In genomic region chr1:58587491-58587890, GRCm38 (mm10) we compare ENCODE assay signal across 7 mouse cellular contexts. TPM values are rescaled to one million over a fixed set of nuclear protein-coding genes. Genes with fewer than 3 reads are reported as not detected.
DNase-seq lines count a peak whose midpoint lies in the region; ATAC-seq and TF ChIP-seq lines count a peak whose summit lies in the region.

No protein-coding gene starts in this region.

- no peak overlapping the region for H3K9ac ChIP-seq in kidney, postnatal 0 days (ENCODE audit: low read depth, low read length)
- H3K9ac ChIP-seq in embryonic facial prominence, embryonic 15.5 days = no peak overlapping the region
- no peak overlapping the region for H3K9ac ChIP-seq in hindbrain, postnatal 0 days (replicated peaks; ENCODE audit: low read length)
- H3K9ac ChIP-seq in midbrain, postnatal 0 days (replicated peaks; ENCODE audit: low read length, poor library complexity, severe bottlenecking) = no peak overlapping the region; the same call in 1 of the 2 replicates

- H3K9me3 ChIP-seq in kidney, postnatal 0 days (replicated peaks; ENCODE audit: low read length) = no peaks in the 10 kb centered on the region
- H3K9me3 ChIP-seq in embryonic facial prominence, embryonic 15.5 days (replicated peaks) = no peaks in the 10 kb centered on the region
- H3K9me3 ChIP-seq in hindbrain, postnatal 0 days (ENCODE audit: low read length) = no peaks in the 10 kb centered on the region
- H3K9me3 ChIP-seq in midbrain, postnatal 0 days (ENCODE audit: low read length) = no peaks in the 10 kb centered on the region

- H3K27ac ChIP-seq in kidney, postnatal 0 days = no peak overlapping the region
- H3K27ac ChIP-seq in embryonic facial prominence, embryonic 15.5 days (replicated peaks) = no peak overlapping the region
- no peak overlapping the region for H3K27ac ChIP-seq in hindbrain, postnatal 0 days
- H3K27ac ChIP-seq in midbrain, postnatal 0 days (ENCODE audit: low read depth, low read length) = no peak overlapping the region

- H3K36me3 ChIP-seq in kidney, postnatal 0 days (ENCODE audit: insufficient read depth, low read length) = peaks cover 3% of the 10 kb centered on the region; the same call in 1 of the 2 replicates
- H3K36me3 ChIP-seq in embryonic facial prominence, embryonic 15.5 days = 0 out of 2 replicates have a peak, but pooled peaks cover 3% of the 10 kb centered on the region
- no peaks in the 10 kb centered on the region for H3K36me3 ChIP-seq in hindbrain, postnatal 0 days (ENCODE audit: insufficient read depth, low read length)
- peaks cover 4% of the 10 kb centered on the region; the same call in 1 of the 2 replicates for H3K36me3 ChIP-seq in midbrain, postnatal 0 days (ENCODE audit: insufficient read depth, low read length)

- peak overlapping the region; percentile 91; the same call in 1 of the 2 replicates for H3K4me2 ChIP-seq in kidney, postnatal 0 days (ENCODE audit: low read length)
- peak overlapping the region; percentile 62 for H3K4me2 ChIP-seq in embryonic facial prominence, embryonic 15.5 days (replicated peaks)
- H3K4me2 ChIP-seq in hindbrain, postnatal 0 days (ENCODE audit: low read depth, low read length) = peak overlapping the region; percentile 86
- peak overlapping the region; percentile 56 for H3K4me2 ChIP-seq in midbrain, postnatal 0 days (ENCODE audit: low read depth, low read length, poor library complexity, severe bottlenecking)

- DNase-seq in kidney, postnatal 0 days (ENCODE audit: low spot score) = no peak
- DNase-seq in kidney, adult 18-20 months = no peak
- DNase-seq in hindbrain, postnatal 0 days (ENCODE audit: low spot score) = no peak
- no peak for DNase-seq in midbrain, postnatal 0 days (ENCODE audit: low spot score)
- DNase-seq in ovary, adult 18-20 months (ENCODE audit: low spot score) = no peak
- no peak for DNase-seq in right cerebral cortex, adult 18-20 months

- WGBS in kidney, postnatal 0 days = 72% methylated on average over 1 of the region's 1 CpGs
- 73% methylated on average over 1 of the region's 1 CpGs for WGBS in embryonic facial prominence, embryonic 15.5 days
- WGBS in hindbrain, postnatal 0 days = 95% methylated on average over 1 of the region's 1 CpGs
- WGBS in midbrain, postnatal 0 days = 87% methylated on average over 1 of the region's 1 CpGs

- ATAC-seq in kidney, postnatal 0 days (replicated peaks; ENCODE audit: low FRiP score, low read depth) = no peak
- no peak for ATAC-seq in embryonic facial prominence, embryonic 15.5 days (ENCODE audit: insufficient number of reproducible peaks, low FRiP score, low TSS enrichment, low read depth)
- no peak for ATAC-seq in hindbrain, postnatal 0 days
- ATAC-seq in midbrain, postnatal 0 days (ENCODE audit: low FRiP score) = no peak

- 0 out of 2 replicates have a peak overlapping the region, but pooled peaks have one; percentile 53 for H3K4me3 ChIP-seq in kidney, postnatal 0 days (replicated peaks; ENCODE audit: low read depth, low read length)
- H3K4me3 ChIP-seq in embryonic facial prominence, embryonic 15.5 days (replicated peaks) = peak overlapping the region; percentile 85
- no peak overlapping the region for H3K4me3 ChIP-seq in hindbrain, postnatal 0 days (ENCODE audit: low read length)
- H3K4me3 ChIP-seq in midbrain, postnatal 0 days (ENCODE audit: low read depth, low read length) = peak overlapping the region; percentile 78; the same call in 1 of the 2 replicates

- TF ChIP-seq CTCF in kidney, postnatal 0 days (IDR thresholded peaks at IDR 0.05; ENCODE audit: low read depth) = no peak
- TF ChIP-seq CTCF in hindbrain, postnatal 0 days (IDR thresholded peaks at IDR 0.05; ENCODE audit: low read depth) = no peak
- no peak for TF ChIP-seq CTCF in midbrain, postnatal 0 days (IDR thresholded peaks at IDR 0.05)

- peaks cover 11% of the 10 kb centered on the region; the same call in 1 of the 2 replicates for H3K4me1 ChIP-seq in kidney, postnatal 0 days (replicated peaks; ENCODE audit: insufficient read depth, low read length)
- peaks cover 11% of the 10 kb centered on the region; the same call in 1 of the 2 replicates for H3K4me1 ChIP-seq in embryonic facial prominence, embryonic 15.5 days
- H3K4me1 ChIP-seq in hindbrain, postnatal 0 days (ENCODE audit: insufficient read depth, low read length) = peaks cover 6% of the 10 kb centered on the region
- H3K4me1 ChIP-seq in midbrain, postnatal 0 days (ENCODE audit: insufficient read depth, low read length) = peaks cover 6% of the 10 kb centered on the region; the same call in 1 of the 2 replicates

- no peaks in the 10 kb centered on the region for H3K27me3 ChIP-seq in kidney, postnatal 0 days (ENCODE audit: insufficient read depth, low read length)
- H3K27me3 ChIP-seq in embryonic facial prominence, embryonic 15.5 days = no peaks in the 10 kb centered on the region
- H3K27me3 ChIP-seq in hindbrain, postnatal 0 days (ENCODE audit: insufficient read depth, low read length) = no peaks in the 10 kb centered on the region
- no peaks in the 10 kb centered on the region for H3K27me3 ChIP-seq in midbrain, postnatal 0 days (ENCODE audit: insufficient read depth, low read length)

RNA-seq across cellular contexts. Expression of gene Ndufb3, which starts 1.3 kb away (rescaled TPM):
- polyA plus RNA-seq in kidney, postnatal 0 days (2015; fragmentation: Nextera tagmentation; extraction: Ambion mirVana) = 264 and 295 TPM in 2 replicates
- polyA plus RNA-seq in embryonic facial prominence, embryonic 15.5 days (2015; fragmentation: Nextera tagmentation; extraction: Ambion mirVana) = 154 and 169 TPM in 2 replicates
- total RNA-seq in hindbrain, postnatal 0 days (2014; rRNA removed) = 41.2 and 54.6 TPM in 2 replicates
- 232 and 246 TPM in 2 replicates for polyA plus RNA-seq in hindbrain, postnatal 0 days (2015; fragmentation: Nextera tagmentation; extraction: Ambion mirVana)
- 87.1 and 89.2 TPM in 2 replicates for total RNA-seq in midbrain, postnatal 0 days (2014; rRNA removed)
- polyA plus RNA-seq in midbrain, postnatal 0 days (2015; fragmentation: Nextera tagmentation; extraction: Ambion mirVana) = 204 and 212 TPM in 2 replicates

RNA-seq across cellular contexts. Expression of gene Fam126b, which starts 1.4 kb away (rescaled TPM):
- polyA plus RNA-seq in kidney, postnatal 0 days (2015; fragmentation: Nextera tagmentation; extraction: Ambion mirVana) = 7.5 and 8.0 TPM in 2 replicates
- polyA plus RNA-seq in embryonic facial prominence, embryonic 15.5 days (2015; fragmentation: Nextera tagmentation; extraction: Ambion mirVana) = 6.8 and 9.0 TPM in 2 replicates
- total RNA-seq in hindbrain, postnatal 0 days (2014; rRNA removed) = 13.4 and 16.3 TPM in 2 replicates
- 11.1 and 12.3 TPM in 2 replicates for polyA plus RNA-seq in hindbrain, postnatal 0 days (2015; fragmentation: Nextera tagmentation; extraction: Ambion mirVana)
- total RNA-seq in midbrain, postnatal 0 days (2014; rRNA removed) = 18.1 and 23.6 TPM in 2 replicates
- 9.8 and 11.7 TPM in 2 replicates for polyA plus RNA-seq in midbrain, postnatal 0 days (2015; fragmentation: Nextera tagmentation; extraction: Ambion mirVana)
